Mouse (Mus musculus): ENCODE data around the gene Gabbr2.

DNA sequence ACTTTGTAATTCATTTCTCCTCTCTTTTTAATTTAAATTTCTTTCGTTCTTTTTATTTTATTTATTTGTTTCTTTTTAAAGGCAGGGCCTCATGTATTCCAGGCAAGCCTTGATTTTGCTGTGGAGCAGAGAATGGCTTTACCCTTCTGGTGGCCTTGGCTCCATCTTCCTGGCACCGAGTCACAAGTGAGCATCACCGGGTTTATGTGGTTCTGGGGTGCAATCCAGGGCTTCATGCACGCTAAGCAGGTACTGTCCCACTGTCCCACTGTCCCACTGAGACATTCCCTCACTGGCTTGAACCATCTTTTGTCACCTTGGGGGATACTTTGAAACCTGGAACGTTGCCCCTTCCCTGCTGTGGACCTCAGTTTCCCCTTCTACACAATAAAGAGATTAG, 147.1 kb downstream of the Gabbr2 start:
- TF ChIP-seq TAL1 (IDR thresholded peaks at IDR 0.05; ENCODE audit: low read length) (no peak), GATA1 (IDR thresholded peaks at IDR 0.05; ENCODE audit: low read length) (no peak)

Measured in erythroblast, embryonic 14.5 days (primary cell).